15 mouse cellular contexts compared by ENCODE assay signal in genomic region chr11:65365751-65366559, GRCm38 (mm10).
DNase-seq lines count a peak whose midpoint lies in the region; ATAC-seq and TF ChIP-seq lines count a peak whose summit lies in the region.
"Had no signal": no experiment of that assay in that cellular context is flagged by ENCODE, and none has a peak within 500 bp of the region (broad histone marks: within the 10 kb centered on the region; RNA-seq: fewer than 3 reads in every experiment).

No protein-coding gene starts in this region.

- H3ac ChIP-seq in myocyte (ENCODE audit: control insufficient read depth, insufficient read length): no peak overlapping the region

- H3K4me1 ChIP-seq in midbrain, embryonic 11.5 days (ENCODE audit: control insufficient read depth, insufficient read depth, low read length): no peaks in the 10 kb centered on the region; the same call in 1 of the 2 replicates
- H3K4me1 ChIP-seq in midbrain, embryonic 13.5 days (replicated peaks): no peaks in the 10 kb centered on the region

- no peak overlapping the region for H3K9ac ChIP-seq in midbrain, embryonic 11.5 days (ENCODE audit: low read length)
- H3K9ac ChIP-seq in midbrain, embryonic 13.5 days (replicated peaks): no peak overlapping the region
- H3K9ac ChIP-seq: limb, embryonic 13.5 days; midbrain, embryonic 12.5 days; neural tube, embryonic 13.5 days had no signal

- no peak for TF ChIP-seq POLR2A in myocyte (IDR thresholded peaks at IDR 0.05; ENCODE audit: insufficient read length, low read depth)

- no peaks in the 10 kb centered on the region for H3K9me3 ChIP-seq in midbrain, embryonic 11.5 days (ENCODE audit: control insufficient read depth, low read length)
- H3K9me3 ChIP-seq in midbrain, embryonic 13.5 days: no peaks in the 10 kb centered on the region
- H3K9me3 ChIP-seq: limb, embryonic 13.5 days; midbrain, embryonic 12.5 days had no signal

- H3K27ac ChIP-seq in midbrain, embryonic 11.5 days (ENCODE audit: low read depth, low read length): no peak overlapping the region
- no peak overlapping the region for H3K27ac ChIP-seq in midbrain, embryonic 13.5 days
- H3K27ac ChIP-seq: midbrain, embryonic 12.5 days; neural tube, embryonic 13.5 days had no signal

- no peaks in the 10 kb centered on the region for H3K79me2 ChIP-seq in myocyte (ENCODE audit: control insufficient read depth, insufficient read depth)

- 79% methylated on average over 12 of the region's 12 CpGs for WGBS in midbrain, embryonic 11.5 days
- WGBS in midbrain, embryonic 13.5 days: 75% methylated on average over 12 of the region's 12 CpGs

- H3K4me3 ChIP-seq in midbrain, embryonic 11.5 days (ENCODE audit: low read depth, low read length): no peak overlapping the region
- H3K4me3 ChIP-seq in midbrain, embryonic 13.5 days (replicated peaks): no peak overlapping the region
- no peak overlapping the region for H3K4me3 ChIP-seq in myocyte
- H3K4me3 ChIP-seq: limb, embryonic 13.5 days; midbrain, embryonic 12.5 days; neural tube, embryonic 13.5 days had no signal

- peak; percentile 25 for DNase-seq in embryo, embryonic 10.5 days (ENCODE audit: low spot score)
- no peak for DNase-seq in embryo, embryonic 9.5 days (ENCODE audit: extremely low spot score)
- peak; percentile 81 for DNase-seq in midbrain, embryonic 11.5 days (ENCODE audit: low spot score, missing footprints)
- DNase-seq in heart, adult 9 months (ENCODE audit: low spot score in 2 of 2): peak; percentile 16 to 38
- DNase-seq in c-Kit-positive CD71-positive TER-119-positive erythroid progenitor cells, embryonic 14.5 days (ENCODE audit: low spot score): no peak
- no peak for DNase-seq in adipocyte (ENCODE audit: low spot score)
- DNase-seq: cerebellum, adult 18-20 months; right cerebral cortex, postnatal 4 days; thymus, postnatal 4 days had no signal

- H3K4me2 ChIP-seq in midbrain, embryonic 11.5 days: no peak overlapping the region
- H3K4me2 ChIP-seq in midbrain, embryonic 13.5 days (replicated peaks): no peak overlapping the region
- H3K4me2 ChIP-seq in myocyte (ENCODE audit: low read depth): peak overlapping the region; percentile 69
- H3K4me2 ChIP-seq: limb, embryonic 13.5 days; midbrain, embryonic 12.5 days; neural tube, embryonic 13.5 days had no signal

- no peak for ATAC-seq in midbrain, embryonic 11.5 days (ENCODE audit: low FRiP score)
- no peak for ATAC-seq in midbrain, embryonic 13.5 days
- ATAC-seq: intestine, embryonic 16.5 days had no signal

- H3K27me3 ChIP-seq in midbrain, embryonic 11.5 days (ENCODE audit: control insufficient read depth, insufficient read depth, low read length): no peaks in the 10 kb centered on the region
- no peaks in the 10 kb centered on the region for H3K27me3 ChIP-seq in midbrain, embryonic 13.5 days
- no peaks in the 10 kb centered on the region for H3K27me3 ChIP-seq in myocyte (ENCODE audit: control insufficient read depth, insufficient read depth, insufficient read length)
- H3K27me3 ChIP-seq: midbrain, embryonic 12.5 days; neural tube, embryonic 13.5 days had no signal

- H3K36me3 ChIP-seq in midbrain, embryonic 11.5 days (ENCODE audit: control insufficient read depth, insufficient read depth, low read length): no peaks in the 10 kb centered on the region
- no peaks in the 10 kb centered on the region for H3K36me3 ChIP-seq in midbrain, embryonic 13.5 days
- H3K36me3 ChIP-seq in myocyte (ENCODE audit: control insufficient read depth, insufficient read depth): no peaks in the 10 kb centered on the region
- H3K36me3 ChIP-seq: limb, embryonic 13.5 days; midbrain, embryonic 12.5 days; neural tube, embryonic 13.5 days had no signal

TF ChIP-seq in myocyte, 11 proteins besides CTCF, POLR2A, EP300 and RAD21:
- TF ChIP-seq MYOD1 (IDR thresholded peaks at IDR 0.05; ENCODE audit: control insufficient read depth in 1 of 3, insufficient read length in 2 of 3, low read depth in 2 of 3) (peak in 2 of 3 experiments; percentile 36 to 62), REST (IDR thresholded peaks at IDR 0.05; ENCODE audit: insufficient read depth, insufficient read length) (no peak), SRF (IDR thresholded peaks at IDR 0.05; ENCODE audit: control insufficient read depth, insufficient read length, low read depth) (no peak), CEBPB (IDR thresholded peaks at IDR 0.05; ENCODE audit: insufficient read depth, poor library complexity, severe bottlenecking) (no peak)
TF ChIP-seq in myocyte: peak in this region for 1.

Comparison
In these comparisons a context has a peak if more than half of its experiments do, and no peak if none do; other contexts are left out.
1. DNase-seq: peak in embryo, embryonic 10.5 days (single experiment), midbrain, embryonic 11.5 days (single experiment) and heart, adult 9 months (2 of 2); none in embryo, embryonic 9.5 days (single experiment), c-Kit-positive CD71-positive TER-119-positive erythroid progenitor cells, embryonic 14.5 days (single experiment) and adipocyte (single experiment).